Mouse (Mus musculus): ENCODE data around the gene Prps1l3.

GRCm38 (mm10) chr12:57233386-57233785 lies 3.2 kb downstream of the Prps1l3 start:
- no peak for TF ChIP-seq CTCF (IDR thresholded peaks at IDR 0.05; ENCODE audit: control insufficient read depth, insufficient read depth, low read length)
- TF ChIP-seq POLR2A (IDR thresholded peaks at IDR 0.05; ENCODE audit: borderline replicate concordance, control insufficient read depth, low read depth, low read length) = no peak
